Mouse (Mus musculus): ENCODE results near the gene Ticam1. TPM values are rescaled to one million over a fixed set of nuclear protein-coding genes. Genes with fewer than 3 reads are reported as not detected.
"Not testable (repeated sequence)": the region's sequence is repeated elsewhere in the genome, so short reads cannot be mapped to it uniquely, and the experiment has no call there.

The Ticam1 gene
- polyA plus RNA-seq, 1 experiment from 2014 or later: 16.4 TPM

GRCm38 (mm10) chr17:56261166-56261565 is 15.4 kb downstream of the Ticam1 start:
- peaks cover 13% of the 10 kb centered on the region for H3K36me3 ChIP-seq (ENCODE audit: control insufficient read depth, insufficient read depth, low read length)
- no peaks in the 10 kb centered on the region for H3K27me3 ChIP-seq (replicated peaks; ENCODE audit: control insufficient read depth, insufficient read depth, low read length)
- H3K4me2 ChIP-seq (ENCODE audit: low read depth, low read length): no peak overlapping the region
- no peak overlapping the region for H3K4me3 ChIP-seq (ENCODE audit: low read length)
- peaks cover 43% of the 10 kb centered on the region for H3K4me1 ChIP-seq (ENCODE audit: control insufficient read depth, insufficient read depth, low read length)
- 0 out of 2 replicates have a peak overlapping the region, but pooled peaks have one; percentile 33 for H3K9ac ChIP-seq (ENCODE audit: low read depth, low read length)
- ATAC-seq: no peak
- 86% methylated on average over 3 of the region's 3 CpGs for WGBS
- no peak overlapping the region for H3K27ac ChIP-seq (ENCODE audit: low read length)
- H3K9me3 ChIP-seq (ENCODE audit: control insufficient read depth, low read length): no peaks in the 10 kb centered on the region

GRCm38 (mm10) chr17:56259301-56260037 is 17.1 kb downstream of the Ticam1 start:
- WGBS: 89% methylated on average over 10 of the region's 10 CpGs
- Histone ChIP-seq H3K9me3 (ENCODE audit: control insufficient read depth, low read length) (no peaks in the 10 kb centered on the region), H3K4me3 (ENCODE audit: low read length) (peak overlapping the region; percentile 18), H3K4me1 (ENCODE audit: control insufficient read depth, insufficient read depth, low read length) (peaks cover 43% of the 10 kb centered on the region), H3K9ac (ENCODE audit: low read depth, low read length) (peak overlapping the region; percentile 43; the same call in 1 of the 2 replicates), H3K36me3 (ENCODE audit: control insufficient read depth, insufficient read depth, low read length) (peaks cover 13% of the 10 kb centered on the region), H3K4me2 (ENCODE audit: low read depth, low read length) (peak overlapping the region; percentile 16; the same call in 1 of the 2 replicates), H3K27me3 (replicated peaks; ENCODE audit: control insufficient read depth, insufficient read depth, low read length) (no peaks in the 10 kb centered on the region), H3K27ac (ENCODE audit: low read length) (no peak overlapping the region)
- no peak for ATAC-seq

GRCm38 (mm10) chr17:56258812-56259211 is 17.8 kb downstream of the Ticam1 start:
- not testable (repeated sequence) for ATAC-seq
- WGBS: 48% methylated on average over 2 of the region's 2 CpGs

GRCm38 (mm10) chr17:56258269-56258668 is 18.3 kb downstream of the Ticam1 start:
- H3K9ac ChIP-seq (ENCODE audit: low read depth, low read length); H3K9me3 ChIP-seq (ENCODE audit: control insufficient read depth, low read length); ATAC-seq; H3K4me3 ChIP-seq (ENCODE audit: low read length); H3K27ac ChIP-seq (ENCODE audit: low read length); H3K27me3 ChIP-seq (replicated peaks; ENCODE audit: control insufficient read depth, insufficient read depth, low read length): not testable (repeated sequence)
- Histone ChIP-seq H3K4me1 (ENCODE audit: control insufficient read depth, insufficient read depth, low read length) (peaks cover 43% of the 10 kb centered on the region), H3K4me2 (ENCODE audit: low read depth, low read length) (0 out of 2 replicates have a peak overlapping the region, but pooled peaks have one; percentile 95), H3K36me3 (ENCODE audit: control insufficient read depth, insufficient read depth, low read length) (peaks cover 13% of the 10 kb centered on the region)
- 93% methylated on average over 19 of the region's 19 CpGs for WGBS

More at GRCm38 (mm10) chr17:56258812-56259211, 17.8 kb downstream of the Ticam1 start:
- peaks cover 13% of the 10 kb centered on the region for H3K36me3 ChIP-seq (ENCODE audit: control insufficient read depth, insufficient read depth, low read length)
- peaks cover 43% of the 10 kb centered on the region for H3K4me1 ChIP-seq (ENCODE audit: control insufficient read depth, insufficient read depth, low read length)
- not testable (repeated sequence) for H3K27me3 ChIP-seq (replicated peaks; ENCODE audit: control insufficient read depth, insufficient read depth, low read length); H3K27ac ChIP-seq (ENCODE audit: low read length); H3K9me3 ChIP-seq (ENCODE audit: control insufficient read depth, low read length)
- H3K4me3 ChIP-seq (ENCODE audit: low read length): peak overlapping the region; percentile 18
- H3K9ac ChIP-seq (ENCODE audit: low read depth, low read length): peak overlapping the region; percentile 43; the same call in 1 of the 2 replicates
- H3K4me2 ChIP-seq (ENCODE audit: low read depth, low read length): peak overlapping the region; percentile 16; the same call in 1 of the 2 replicates

GRCm38 (mm10) chr17:56257181-56257894 is 19.2 kb downstream of the Ticam1 start:
- Histone ChIP-seq H3K4me1 (ENCODE audit: control insufficient read depth, insufficient read depth, low read length) (peaks cover 43% of the 10 kb centered on the region), H3K9me3 (ENCODE audit: control insufficient read depth, low read length) (no peaks in the 10 kb centered on the region), H3K36me3 (ENCODE audit: control insufficient read depth, insufficient read depth, low read length) (peaks cover 13% of the 10 kb centered on the region), H3K27ac (ENCODE audit: low read length) (peak overlapping the region; percentile 72), H3K9ac (ENCODE audit: low read depth, low read length) (peak overlapping the region; percentile 78), H3K27me3 (replicated peaks; ENCODE audit: control insufficient read depth, insufficient read depth, low read length) (no peaks in the 10 kb centered on the region), H3K4me2 (ENCODE audit: low read depth, low read length) (peak overlapping the region; percentile 95), H3K4me3 (ENCODE audit: low read length) (peak overlapping the region; percentile 72)
- 6% methylated on average over 58 of the region's 58 CpGs for WGBS
- peak; percentile 8 for ATAC-seq

GRCm38 (mm10) chr17:56256239-56256881 is 20.2 kb downstream of the Ticam1 start, which contains the start of gene Fem1a:
Gene Fem1a, plus strand, starts transcription at chr17:56256810.
- no peaks in the 10 kb centered on the region for H3K27me3 ChIP-seq (replicated peaks; ENCODE audit: control insufficient read depth, insufficient read depth, low read length)
- 0% methylated on average over 28 of the region's 28 CpGs for WGBS
- H3K36me3 ChIP-seq (ENCODE audit: control insufficient read depth, insufficient read depth, low read length): peaks cover 10% of the 10 kb centered on the region
- H3K9me3 ChIP-seq (ENCODE audit: control insufficient read depth, low read length): no peaks in the 10 kb centered on the region
- peak within 1 kb of the TSS; percentile 78 for H3K9ac ChIP-seq (ENCODE audit: low read depth, low read length)
- H3K4me3 ChIP-seq (ENCODE audit: low read length): peak within 1 kb of the TSS; percentile 72
- peak within 1 kb of the TSS; percentile 95 for H3K4me2 ChIP-seq (ENCODE audit: low read depth, low read length)
- peak; percentile 90 for ATAC-seq
- H3K4me1 ChIP-seq (ENCODE audit: control insufficient read depth, insufficient read depth, low read length): peaks cover 37% of the 10 kb centered on the region
- H3K27ac ChIP-seq (ENCODE audit: low read length): peak within 1 kb of the TSS; percentile 98

GRCm38 (mm10) chr17:56255863-56256238 is 20.7 kb downstream of the Ticam1 start:
- no peaks in the 10 kb centered on the region for H3K27me3 ChIP-seq (replicated peaks; ENCODE audit: control insufficient read depth, insufficient read depth, low read length)
- H3K4me3 ChIP-seq (ENCODE audit: low read length): peak overlapping the region; percentile 72
- H3K4me2 ChIP-seq (ENCODE audit: low read depth, low read length): peak overlapping the region; percentile 79
- ATAC-seq: peak; percentile 91
- H3K4me1 ChIP-seq (ENCODE audit: control insufficient read depth, insufficient read depth, low read length): peaks cover 32% of the 10 kb centered on the region
- peak overlapping the region; percentile 69 for H3K9ac ChIP-seq (ENCODE audit: low read depth, low read length)
- H3K36me3 ChIP-seq (ENCODE audit: control insufficient read depth, insufficient read depth, low read length): peaks cover 5% of the 10 kb centered on the region
- WGBS: under 1% methylated on average over 32 of the region's 32 CpGs
- H3K9me3 ChIP-seq (ENCODE audit: control insufficient read depth, low read length): no peaks in the 10 kb centered on the region
- peak overlapping the region; percentile 98 for H3K27ac ChIP-seq (ENCODE audit: low read length)

- Histone ChIP-seq H3K4me2 (ENCODE audit: low read depth, low read length) (peak overlapping the region; percentile 41), H3K27ac (ENCODE audit: low read length) (peak overlapping the region; percentile 50; the same call in 1 of the 2 replicates), H3K27me3 (replicated peaks; ENCODE audit: control insufficient read depth, insufficient read depth, low read length) (no peaks in the 10 kb centered on the region), H3K9ac (ENCODE audit: low read depth, low read length) (peak overlapping the region; percentile 41; the same call in 1 of the 2 replicates), H3K36me3 (ENCODE audit: control insufficient read depth, insufficient read depth, low read length) (peaks cover 2% of the 10 kb centered on the region), H3K4me3 (ENCODE audit: low read length) (peak overlapping the region; percentile 19), H3K9me3 (ENCODE audit: control insufficient read depth, low read length) (no peaks in the 10 kb centered on the region), H3K4me1 (ENCODE audit: control insufficient read depth, insufficient read depth, low read length) (peaks cover 29% of the 10 kb centered on the region)
- no peak; the same call in 1 of the 2 replicates for ATAC-seq
- WGBS: 18% methylated on average over 9 of the region's 9 CpGs
Measured at GRCm38 (mm10) chr17:56255429-56255828, 21.2 kb downstream of the Ticam1 start.

- no peak overlapping the region for H3K9ac ChIP-seq (ENCODE audit: low read depth, low read length)
- H3K4me2 ChIP-seq (ENCODE audit: low read depth, low read length): no peak overlapping the region
- H3K4me3 ChIP-seq (ENCODE audit: low read length): no peak overlapping the region
- no peak for ATAC-seq
- H3K4me1 ChIP-seq (ENCODE audit: control insufficient read depth, insufficient read depth, low read length): peaks cover 22% of the 10 kb centered on the region
- H3K27me3 ChIP-seq (replicated peaks; ENCODE audit: control insufficient read depth, insufficient read depth, low read length): no peaks in the 10 kb centered on the region
- no peaks in the 10 kb centered on the region; the same call in 1 of the 2 replicates for H3K36me3 ChIP-seq (ENCODE audit: control insufficient read depth, insufficient read depth, low read length)
- 80% methylated on average over 4 of the region's 4 CpGs for WGBS
- no peaks in the 10 kb centered on the region for H3K9me3 ChIP-seq (ENCODE audit: control insufficient read depth, low read length)
- no peak overlapping the region for H3K27ac ChIP-seq (ENCODE audit: low read length)
Measured at GRCm38 (mm10) chr17:56254695-56255094, 21.9 kb downstream of the Ticam1 start.

Data from intestine, embryonic 16.5 days (tissue).